Mouse (Mus musculus) stomach, embryonic 14.5 days (tissue): Measurements from ENCODE around the gene Dnajc16. TPM values are rescaled to one million over a fixed set of nuclear protein-coding genes. Genes with fewer than 3 reads are reported as not detected.

Experiments used
- ATAC-seq: fragments of 200-750 bp; cut with Nextera tagmentation; 2 replicates; pipeline ENCODE4 v1.8.0; 2017; ENCODE audit warnings: low read depth, moderate TSS enrichment; ENCODE audit not compliant: insufficient number of reproducible peaks, insufficient read depth, low FRiP score
- H3K27ac ChIP-seq: fragments of 300-500 bp; sonication (generic); 2 replicates; pipeline ENCODE4 v1.5.1; 2014; ENCODE audit warnings: mild to moderate bottlenecking, low read length, moderate library complexity, mixed read lengths
- H3K27me3 ChIP-seq: fragments of 300-500 bp; sonication (generic); 2 replicates; pipeline ENCODE4 v1.6.1; 2014; ENCODE audit warnings: low read length, control low read depth, mixed read lengths; ENCODE audit not compliant: control insufficient read depth, insufficient read depth
- H3K36me3 ChIP-seq: fragments of 300-500 bp; sonication (generic); 2 replicates; pipeline ENCODE4 v1.6.1; 2014; ENCODE audit warnings: mild to moderate bottlenecking, control low read depth, low read length, moderate library complexity, mixed read lengths; ENCODE audit not compliant: control insufficient read depth, insufficient read depth
- H3K4me1 ChIP-seq: fragments of 300-500 bp; sonication (generic); 2 replicates; pipeline ENCODE4 v1.6.1; 2014; ENCODE audit warnings: low read length, control low read depth, mixed read lengths; ENCODE audit not compliant: control insufficient read depth, insufficient read depth
- H3K4me2 ChIP-seq: fragments of 300-500 bp; sonication (generic); replicated peaks from 2 replicates; pipeline ENCODE4 v1.6.1; 2014; ENCODE audit warnings: low read depth, low read length, control low read depth
- H3K4me3 ChIP-seq: fragments of 300-500 bp; sonication (generic); 2 replicates; pipeline ENCODE4 v1.5.1; 2014; ENCODE audit warnings: low read depth, low read length, control low read depth
- H3K9ac ChIP-seq: fragments of 300-500 bp; sonication (generic); replicated peaks from 2 replicates; pipeline ENCODE4 v1.6.1; 2014; ENCODE audit warnings: low read depth, mild to moderate bottlenecking, control low read depth, low read length, moderate library complexity, mixed read lengths
- H3K9me3 ChIP-seq: fragments of 300-500 bp; sonication (generic); 2 replicates; pipeline ENCODE4 v1.6.1; 2016; ENCODE audit warnings: low read depth, low read length, control low read depth; ENCODE audit not compliant: control insufficient read depth
- WGBS: fragments of 180-500 bp; shearing (Covaris S2); extraction: QIAGEN DNeasy Blood & Tissue Kit; methylation state at CpG from one replicate; pipeline ENCODE4 v1.1.7; 2014; 5-methylcytosine and 5-hydroxymethylcytosine counted together
- polyA plus RNA-seq: library from polyadenylated mRNA; unstranded; fragments of >200 nt; fragmentation: Nextera tagmentation; extraction: Ambion mirVana; gene quantifications from 2 replicates; pipeline ENCODE4 v1.2.1, GENCODE M21; 2014

Dnajc16 gene
- polyA plus RNA-seq, 1 experiment from 2014 or later: 3.7 TPM

- Histone ChIP-seq H3K36me3 (peaks cover 50% of the 10 kb centered on the region), H3K9ac (no peak overlapping the region), H3K4me1 (peaks cover 11% of the 10 kb centered on the region), H3K4me2 (no peak overlapping the region), H3K27me3 (no peaks in the 10 kb centered on the region), H3K9me3 (no peaks in the 10 kb centered on the region), H3K27ac (peak overlapping the region; percentile 80), H3K4me3 (no peak overlapping the region)
- no peak for ATAC-seq
- WGBS: 76% methylated on average over 8 of the region's 8 CpGs
Observed at GRCm38 (mm10) chr4:141766316-141766667, 24.4 kb downstream of the Dnajc16 start.

- Histone ChIP-seq H3K4me1 (peaks cover 11% of the 10 kb centered on the region), H3K27me3 (no peaks in the 10 kb centered on the region), H3K27ac (no peak overlapping the region), H3K4me2 (no peak overlapping the region), H3K36me3 (peaks cover 40% of the 10 kb centered on the region), H3K4me3 (no peak overlapping the region), H3K9me3 (no peaks in the 10 kb centered on the region), H3K9ac (no peak overlapping the region)
- ATAC-seq: no peak
- 96% methylated on average over 3 of the region's 3 CpGs for WGBS
Observed at GRCm38 (mm10) chr4:141765008-141765407, 25.7 kb downstream of the Dnajc16 start.

DNA sequence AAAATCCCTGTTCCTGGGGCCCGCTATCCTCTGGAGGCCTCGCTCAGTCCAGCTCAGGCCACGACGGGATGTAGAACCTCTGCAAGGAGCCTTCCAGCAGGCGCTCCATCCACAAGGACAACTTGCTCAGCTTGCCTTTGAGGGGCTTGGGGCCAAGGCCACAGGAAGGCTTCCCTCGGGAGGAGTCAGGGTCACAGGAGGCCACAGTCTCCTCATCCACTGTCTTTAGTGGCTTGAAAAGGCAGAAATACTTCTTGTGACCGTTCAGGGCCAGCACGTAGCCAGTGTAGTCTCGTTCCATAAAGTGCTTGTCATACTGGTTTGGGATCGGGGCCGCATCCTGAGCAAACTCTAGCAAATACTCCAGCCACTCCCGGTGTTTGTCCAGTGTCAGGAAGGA is 27.3 kb downstream of the Dnajc16 start:
- Histone ChIP-seq H3K27ac (no peak overlapping the region), H3K36me3 (peaks cover 30% of the 10 kb centered on the region), H3K4me3 (no peak overlapping the region), H3K9ac (no peak overlapping the region), H3K4me2 (no peak overlapping the region), H3K4me1 (peaks cover 11% of the 10 kb centered on the region), H3K9me3 (no peaks in the 10 kb centered on the region), H3K27me3 (no peaks in the 10 kb centered on the region)
- no peak for ATAC-seq
- 89% methylated on average over 12 of the region's 12 CpGs for WGBS

DNA sequence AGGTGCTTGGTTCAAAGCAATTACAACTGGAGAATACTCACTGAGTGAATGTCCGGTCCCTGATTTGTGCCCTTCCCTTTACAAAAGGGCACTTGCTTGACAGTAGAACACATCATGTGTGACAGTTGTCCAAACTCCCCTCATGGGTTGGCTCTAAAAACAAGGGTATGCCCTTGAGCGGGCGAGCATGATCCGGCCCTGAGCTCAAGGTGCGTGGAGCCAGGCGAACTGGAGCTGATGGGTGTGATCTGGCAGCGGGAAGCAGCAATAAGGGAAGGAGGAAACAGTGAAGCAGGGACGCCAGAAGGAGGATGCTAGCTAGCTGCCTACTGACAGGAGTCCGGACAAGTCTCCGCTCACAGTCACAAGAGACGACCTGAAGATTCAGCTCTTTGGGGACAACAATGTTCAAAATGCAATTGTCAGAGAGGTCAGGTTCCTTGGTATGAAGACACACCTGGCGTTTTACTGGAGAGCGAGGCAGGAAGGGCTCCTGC is 28.6 kb downstream of the Dnajc16 start:
- no peaks in the 10 kb centered on the region for H3K9me3 ChIP-seq
- H3K36me3 ChIP-seq: peaks cover 27% of the 10 kb centered on the region
- no peak overlapping the region for H3K4me3 ChIP-seq
- WGBS: 95% methylated on average over 13 of the region's 13 CpGs
- no peak for ATAC-seq
- H3K9ac ChIP-seq: no peak overlapping the region
- H3K27ac ChIP-seq: no peak overlapping the region
- H3K4me1 ChIP-seq: peaks cover 9% of the 10 kb centered on the region
- no peaks in the 10 kb centered on the region for H3K27me3 ChIP-seq
- H3K4me2 ChIP-seq: no peak overlapping the region

DNA sequence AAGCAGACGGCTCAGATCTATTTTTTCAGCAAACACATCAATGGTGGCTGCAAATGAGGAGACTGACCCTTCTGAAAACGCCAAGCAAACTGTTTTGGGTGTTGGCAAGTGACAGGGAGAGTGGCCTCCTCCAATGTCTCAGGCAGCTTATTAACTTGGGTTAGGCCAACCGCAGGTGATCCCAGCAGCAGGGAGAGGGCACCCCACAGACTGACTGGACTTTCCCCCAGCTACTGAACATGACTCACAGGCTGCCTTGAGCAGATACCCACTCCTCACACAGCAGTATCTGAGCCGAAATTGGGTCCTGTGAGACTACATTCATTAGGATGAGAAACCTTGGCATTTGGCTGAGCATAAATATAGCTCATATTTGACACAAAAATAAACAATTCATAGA is 29.8 kb downstream of the Dnajc16 start:
- H3K4me3 ChIP-seq: no peak overlapping the region
- no peaks in the 10 kb centered on the region for H3K27me3 ChIP-seq
- peaks cover 27% of the 10 kb centered on the region for H3K36me3 ChIP-seq
- H3K9ac ChIP-seq: no peak overlapping the region
- ATAC-seq: no peak
- H3K9me3 ChIP-seq: no peaks in the 10 kb centered on the region
- H3K4me1 ChIP-seq: no peaks in the 10 kb centered on the region
- H3K27ac ChIP-seq: no peak overlapping the region
- no peak overlapping the region for H3K4me2 ChIP-seq
- WGBS: 73% methylated on average over 4 of the region's 4 CpGs

GRCm38 (mm10) chr4:141758874-141759542 is 31.7 kb downstream of the Dnajc16 start:
- Histone ChIP-seq H3K27ac (no peak overlapping the region), H3K4me1 (no peaks in the 10 kb centered on the region), H3K4me3 (no peak overlapping the region), H3K27me3 (no peaks in the 10 kb centered on the region), H3K4me2 (no peak overlapping the region), H3K36me3 (peaks cover 21% of the 10 kb centered on the region), H3K9ac (no peak overlapping the region), H3K9me3 (no peaks in the 10 kb centered on the region)
- 64% methylated on average over 6 of the region's 6 CpGs for WGBS
- ATAC-seq: no peak

DNA sequence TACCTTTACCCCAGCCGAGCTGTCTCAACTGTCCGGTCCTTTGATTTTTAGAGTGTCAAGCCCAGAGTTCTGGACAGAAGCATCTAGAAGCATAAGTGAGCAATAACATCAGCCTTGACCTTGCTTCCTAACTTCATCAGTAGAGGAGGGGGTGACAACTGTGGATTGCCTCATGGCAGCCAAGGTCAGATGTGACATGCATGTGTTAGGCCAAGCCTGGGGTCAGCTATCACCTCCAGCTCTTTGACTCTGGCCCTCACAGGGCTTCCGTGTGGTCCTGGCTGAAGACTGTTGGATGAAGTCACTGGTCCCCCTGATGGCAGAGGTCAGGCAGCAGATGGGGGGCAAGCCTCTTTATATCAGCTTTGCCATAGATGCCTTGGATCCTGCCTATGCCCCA is 33.6 kb downstream of the Dnajc16 start:
- Histone ChIP-seq H3K9me3 (no peaks in the 10 kb centered on the region), H3K27me3 (no peaks in the 10 kb centered on the region), H3K4me3 (no peak overlapping the region), H3K27ac (no peak overlapping the region), H3K36me3 (peaks cover 2% of the 10 kb centered on the region; the same call in 1 of the 2 replicates), H3K4me1 (peaks cover under 1% of the 10 kb centered on the region; the same call in 1 of the 2 replicates), H3K9ac (no peak overlapping the region), H3K4me2 (no peak overlapping the region)
- ATAC-seq: no peak
- 86% methylated on average over 3 of the region's 3 CpGs for whole genome bisulfite sequencing

GRCm38 (mm10) chr4:141755375-141755930 is 35.3 kb downstream of the Dnajc16 start:
- H3K27me3 ChIP-seq: no peaks in the 10 kb centered on the region
- no peak overlapping the region for H3K9ac ChIP-seq
- H3K4me2 ChIP-seq: no peak overlapping the region
- no peak for ATAC-seq
- WGBS: 89% methylated on average over 19 of the region's 19 CpGs
- H3K9me3 ChIP-seq: no peaks in the 10 kb centered on the region
- H3K36me3 ChIP-seq: no peaks in the 10 kb centered on the region
- H3K27ac ChIP-seq: no peak overlapping the region
- H3K4me1 ChIP-seq: peaks cover 4% of the 10 kb centered on the region; the same call in 1 of the 2 replicates
- H3K4me3 ChIP-seq: no peak overlapping the region
